Mouse (Mus musculus): ENCODE results near the gene Ssc4d. TPM values are rescaled to one million over a fixed set of nuclear protein-coding genes. Genes with fewer than 3 reads are reported as not detected.

Gene Ssc4d
- polyA plus RNA-seq, 1 experiment from 2014 or later, result 2.5 TPM

DNA sequence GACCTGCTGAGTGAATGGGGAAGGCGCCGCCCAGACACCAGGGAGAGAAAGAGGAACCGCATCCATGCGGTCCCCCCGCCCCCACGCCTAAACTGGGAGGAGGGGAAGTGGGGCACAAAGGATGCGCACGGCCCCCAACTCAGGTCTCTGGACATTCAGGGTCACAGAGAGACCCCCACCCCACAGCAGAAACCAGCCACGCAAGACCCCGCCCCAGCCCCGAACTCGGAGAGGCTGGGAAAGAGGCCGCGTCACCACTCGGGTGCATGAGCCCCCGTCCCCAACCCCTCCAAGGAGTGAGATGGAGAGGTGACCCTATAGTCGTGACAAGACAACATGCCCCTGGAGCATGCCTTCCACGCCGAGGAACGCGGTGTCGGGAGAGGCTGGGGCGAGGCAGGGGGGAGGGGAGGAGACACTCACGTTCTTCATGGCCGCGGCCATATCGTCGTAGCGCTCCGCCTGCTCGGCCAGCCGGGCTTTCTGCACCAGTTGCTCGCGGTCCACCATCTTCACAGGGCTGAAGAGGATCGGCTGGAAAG lies 40.4 kb downstream of the Ssc4d start:
- ATAC-seq, result peak; percentile 78
- Histone ChIP-seq H3K27ac (peak overlapping the region; percentile 99), H3K27me3 (replicated peaks) (no peaks in the 10 kb centered on the region), H3K4me3 (replicated peaks) (peak overlapping the region; percentile 95), H3K9me3 (no peaks in the 10 kb centered on the region), H3K36me3 (peaks cover 19% of the 10 kb centered on the region; the same call in 1 of the 2 replicates), H3K4me2 (replicated peaks) (peak overlapping the region; percentile 55), H3K9ac (peak overlapping the region; percentile 87), H3K4me1 (replicated peaks) (peaks cover 13% of the 10 kb centered on the region; the same call in 1 of the 2 replicates)
- under 1% methylated on average over 35 of the region's 35 CpGs for WGBS

DNA sequence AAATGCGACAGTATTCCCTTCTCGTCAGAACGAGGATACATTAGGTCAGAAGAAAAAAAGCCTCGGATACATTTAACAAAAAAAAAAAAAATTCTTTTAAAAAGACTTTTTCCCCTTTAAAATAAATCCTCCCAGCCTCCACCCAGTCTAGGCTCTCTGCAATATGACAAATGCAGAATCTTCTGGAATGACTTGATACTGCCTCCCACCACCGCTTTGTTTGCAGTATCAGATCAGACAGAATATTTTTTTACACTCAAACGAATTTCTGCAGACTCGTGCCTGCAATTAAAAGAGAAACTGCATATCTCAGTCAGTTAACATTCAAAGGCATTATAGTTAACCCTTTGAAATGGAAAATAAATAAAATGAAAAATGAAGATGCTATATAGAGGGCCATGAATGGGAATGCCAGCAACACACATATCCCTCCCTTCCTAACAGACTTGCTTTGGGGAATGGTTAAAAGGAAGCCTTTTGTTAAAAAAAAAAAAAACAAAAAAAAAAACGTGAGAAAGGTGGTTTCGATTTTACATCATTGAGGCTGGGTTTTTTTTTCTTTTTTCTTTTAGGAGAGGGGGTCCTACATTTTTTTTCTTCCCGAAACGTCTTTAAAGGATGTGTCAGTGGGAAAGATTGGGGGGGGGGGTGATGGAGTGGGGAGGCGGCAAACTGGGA lies 41.0 kb downstream of the Ssc4d start:
- peaks cover 19% of the 10 kb centered on the region; the same call in 1 of the 2 replicates for H3K36me3 ChIP-seq
- peak overlapping the region; percentile 95 for H3K4me3 ChIP-seq (replicated peaks)
- WGBS, result 8% methylated on average over 12 of the region's 12 CpGs

DNA sequence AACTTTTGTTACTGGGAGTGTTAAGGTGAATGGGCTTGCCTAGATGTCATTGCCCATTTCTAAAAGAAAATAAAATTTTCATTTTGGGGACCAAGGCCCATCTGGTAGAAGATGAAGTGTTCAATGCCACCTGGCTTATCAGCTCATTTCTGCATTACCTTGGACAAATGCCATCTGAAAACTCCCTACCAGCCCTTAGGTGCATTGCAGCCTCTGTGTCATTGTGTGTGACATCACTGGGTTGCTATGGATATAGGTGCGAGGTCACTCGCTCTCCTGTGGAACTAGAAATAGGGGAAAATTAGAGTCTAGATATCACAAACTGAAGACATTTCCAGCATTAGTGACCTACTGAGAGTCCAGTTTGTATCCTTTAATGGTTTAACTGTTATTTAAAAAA lies 42.0 kb downstream of the Ssc4d start:
- H3K27me3 ChIP-seq (replicated peaks), result no peaks in the 10 kb centered on the region
- WGBS, result 82% methylated on average over 2 of the region's 2 CpGs
- no peak for ATAC-seq
- H3K9me3 ChIP-seq, result no peaks in the 10 kb centered on the region
- H3K27ac ChIP-seq, result no peak overlapping the region
- no peak overlapping the region for H3K9ac ChIP-seq
- 0 out of 2 replicates have a peak overlapping the region, but pooled peaks have one; percentile 22 for H3K4me2 ChIP-seq (replicated peaks)
- peaks cover 25% of the 10 kb centered on the region for H3K36me3 ChIP-seq
- H3K4me3 ChIP-seq (replicated peaks), result no peak overlapping the region
- peaks cover 13% of the 10 kb centered on the region; the same call in 1 of the 2 replicates for H3K4me1 ChIP-seq (replicated peaks)

More for the DNA sequence above, 41.0 kb downstream of the Ssc4d start:
- H3K4me2 ChIP-seq (replicated peaks), result peak overlapping the region; percentile 55
- peak overlapping the region; percentile 87 for H3K9ac ChIP-seq
- ATAC-seq, result no peak
- peak overlapping the region; percentile 99 for H3K27ac ChIP-seq
- no peaks in the 10 kb centered on the region for H3K9me3 ChIP-seq
- H3K4me1 ChIP-seq (replicated peaks), result peaks cover 13% of the 10 kb centered on the region; the same call in 1 of the 2 replicates
- no peaks in the 10 kb centered on the region for H3K27me3 ChIP-seq (replicated peaks)

DNA sequence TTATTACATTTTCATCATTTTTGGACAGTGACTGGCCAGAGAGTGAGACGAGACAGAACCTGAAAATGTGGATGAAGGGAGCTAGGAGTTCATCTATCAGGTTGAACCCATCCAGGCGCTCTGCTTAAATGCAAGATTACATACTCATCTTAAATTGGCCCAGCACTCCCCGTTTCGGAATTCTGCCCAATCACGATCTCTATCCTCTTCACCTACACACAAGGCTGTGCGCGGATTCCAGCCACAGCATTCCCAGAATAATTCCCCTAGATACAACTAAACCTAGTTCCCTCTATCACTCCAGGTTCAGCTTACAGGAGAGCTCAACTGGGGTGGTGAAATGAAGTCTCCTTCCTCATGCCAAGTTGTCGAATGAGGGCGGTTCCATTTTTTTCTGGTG lies 42.8 kb downstream of the Ssc4d start:
- Histone ChIP-seq H3K4me1 (replicated peaks) (peaks cover 13% of the 10 kb centered on the region; the same call in 1 of the 2 replicates), H3K9ac (no peak overlapping the region), H3K27me3 (replicated peaks) (no peaks in the 10 kb centered on the region), H3K36me3 (peaks cover 33% of the 10 kb centered on the region), H3K4me3 (replicated peaks) (no peak overlapping the region), H3K4me2 (replicated peaks) (no peak overlapping the region), H3K9me3 (no peaks in the 10 kb centered on the region), H3K27ac (no peak overlapping the region)
- 86% methylated on average over 9 of the region's 9 CpGs for WGBS
- no peak for ATAC-seq

DNA sequence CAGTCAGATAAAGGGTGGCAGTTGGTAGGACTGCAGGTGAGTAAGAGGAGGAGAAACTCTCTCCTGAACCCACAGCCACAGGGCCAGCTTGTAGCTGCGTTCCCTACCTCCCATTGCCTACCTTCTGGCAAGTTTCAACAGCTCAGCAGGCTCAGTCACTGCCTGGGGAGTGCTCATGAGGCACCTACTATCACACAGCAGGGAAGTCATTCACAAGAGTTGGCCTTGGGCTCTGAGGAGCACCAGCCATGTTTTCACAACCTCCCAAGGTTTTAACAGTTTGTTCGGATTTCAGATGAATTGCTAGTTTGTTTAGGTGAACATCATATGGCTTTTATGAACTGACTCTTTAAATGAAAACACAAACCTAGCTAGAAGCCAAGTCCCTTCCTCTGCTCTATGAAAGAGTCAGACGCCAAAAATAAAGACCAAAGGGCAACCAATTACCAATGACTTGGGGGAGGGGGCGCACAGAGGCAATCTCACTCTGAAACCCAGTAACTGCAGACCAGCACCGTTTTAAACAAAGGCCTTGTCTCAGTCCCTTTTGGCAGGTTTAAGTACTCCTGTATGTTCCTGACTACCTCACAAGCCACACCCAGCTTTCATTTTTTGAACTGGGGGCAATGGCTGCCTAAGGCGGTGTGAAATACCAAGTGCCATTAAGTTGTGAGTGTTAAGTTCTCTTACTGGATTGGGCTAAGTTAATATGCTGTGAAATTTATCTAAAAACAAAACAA lies 44.5 kb downstream of the Ssc4d start:
- no peak for ATAC-seq

DNA sequence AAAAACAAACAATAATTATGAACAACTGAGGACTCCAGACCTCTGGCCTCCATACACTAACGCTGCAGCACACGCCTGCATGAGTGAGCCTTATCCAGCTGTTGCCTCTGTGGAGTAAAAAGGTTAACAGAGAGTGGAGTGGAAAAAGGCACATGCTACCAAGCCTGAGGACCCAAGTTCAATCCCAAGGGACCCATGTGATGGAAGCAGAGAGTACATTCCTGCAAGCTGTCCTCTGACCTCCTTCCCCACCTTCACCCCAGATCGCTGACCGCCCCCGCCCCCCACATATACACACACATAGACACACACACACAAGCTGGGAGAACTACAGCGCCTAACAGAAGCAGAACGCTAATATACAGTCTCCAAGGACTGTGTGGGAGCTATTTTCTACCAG lies 50.4 kb downstream of the Ssc4d start:
- ATAC-seq, result no peak
- Histone ChIP-seq H3K4me2 (replicated peaks) (no peak overlapping the region), H3K4me3 (replicated peaks) (no peak overlapping the region), H3K27me3 (replicated peaks) (no peaks in the 10 kb centered on the region), H3K27ac (no peak overlapping the region), H3K4me1 (replicated peaks) (no peaks in the 10 kb centered on the region), H3K9me3 (no peaks in the 10 kb centered on the region), H3K36me3 (peaks cover 52% of the 10 kb centered on the region), H3K9ac (no peak overlapping the region)
- WGBS, result 91% methylated on average over 7 of the region's 7 CpGs

More for the DNA sequence above, 44.5 kb downstream of the Ssc4d start:
- Histone ChIP-seq H3K4me1 (replicated peaks) (peaks cover 8% of the 10 kb centered on the region; the same call in 1 of the 2 replicates), H3K4me2 (replicated peaks) (no peak overlapping the region), H3K27me3 (replicated peaks) (no peaks in the 10 kb centered on the region), H3K27ac (no peak overlapping the region), H3K9me3 (no peaks in the 10 kb centered on the region), H3K4me3 (replicated peaks) (no peak overlapping the region), H3K9ac (no peak overlapping the region), H3K36me3 (peaks cover 38% of the 10 kb centered on the region)
- WGBS, result 82% methylated on average over 6 of the region's 6 CpGs

DNA sequence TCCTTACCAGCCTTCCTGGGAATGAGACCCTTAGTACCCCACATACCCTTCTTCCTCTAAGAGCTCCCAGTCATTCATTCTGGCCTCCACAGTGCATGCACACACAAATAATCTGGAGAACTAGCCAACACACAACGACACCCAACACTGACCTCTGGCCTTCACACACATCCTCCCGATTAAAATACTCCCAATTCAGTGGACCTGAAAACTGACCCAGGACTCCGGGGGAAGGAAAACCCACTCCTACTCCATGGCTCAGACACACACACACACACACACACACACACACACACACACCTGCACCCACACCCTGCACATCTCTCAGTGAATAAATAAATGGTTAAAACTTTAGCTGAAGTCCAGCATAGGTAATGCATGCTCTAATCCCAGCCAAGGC lies 54.4 kb downstream of the Ssc4d start:
- WGBS, result 90% methylated on average over 3 of the region's 3 CpGs
- Histone ChIP-seq H3K36me3 (peaks cover 42% of the 10 kb centered on the region), H3K9ac (no peak overlapping the region), H3K27me3 (replicated peaks) (no peaks in the 10 kb centered on the region), H3K4me2 (replicated peaks) (no peak overlapping the region), H3K27ac (no peak overlapping the region), H3K4me1 (replicated peaks) (0 out of 2 replicates have a peak, but pooled peaks cover 6% of the 10 kb centered on the region), H3K4me3 (replicated peaks) (no peak overlapping the region), H3K9me3 (no peaks in the 10 kb centered on the region)
- no peak for ATAC-seq

DNA sequence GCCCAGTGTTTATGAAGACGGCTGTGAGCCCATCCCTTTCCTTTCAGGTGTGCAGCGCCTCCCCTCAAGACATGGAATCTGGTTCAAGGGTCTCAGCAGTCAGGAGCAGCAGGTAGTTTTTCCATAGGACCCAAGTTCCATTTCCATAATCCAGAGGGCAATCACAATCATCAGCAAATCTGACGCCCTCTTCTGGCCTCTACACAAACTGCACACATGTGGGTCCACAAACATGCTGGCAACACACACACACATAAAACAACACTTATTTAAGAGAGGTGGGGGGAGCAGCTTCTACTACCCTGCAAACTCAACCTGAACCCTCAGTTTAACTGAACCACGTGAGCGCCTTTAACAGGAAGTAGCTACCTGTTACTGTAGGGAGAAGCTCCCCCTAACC lies 55.7 kb downstream of the Ssc4d start:
- H3K4me3 ChIP-seq (replicated peaks), result no peak overlapping the region
- no peaks in the 10 kb centered on the region for H3K27me3 ChIP-seq (replicated peaks)
- H3K4me2 ChIP-seq (replicated peaks), result no peak overlapping the region
- ATAC-seq, result no peak
- no peak overlapping the region for H3K27ac ChIP-seq
- H3K9me3 ChIP-seq, result no peaks in the 10 kb centered on the region
- H3K9ac ChIP-seq, result no peak overlapping the region
- H3K36me3 ChIP-seq, result peaks cover 39% of the 10 kb centered on the region
- H3K4me1 ChIP-seq (replicated peaks), result 0 out of 2 replicates have a peak, but pooled peaks cover 6% of the 10 kb centered on the region
- 93% methylated on average over 5 of the region's 5 CpGs for WGBS

DNA sequence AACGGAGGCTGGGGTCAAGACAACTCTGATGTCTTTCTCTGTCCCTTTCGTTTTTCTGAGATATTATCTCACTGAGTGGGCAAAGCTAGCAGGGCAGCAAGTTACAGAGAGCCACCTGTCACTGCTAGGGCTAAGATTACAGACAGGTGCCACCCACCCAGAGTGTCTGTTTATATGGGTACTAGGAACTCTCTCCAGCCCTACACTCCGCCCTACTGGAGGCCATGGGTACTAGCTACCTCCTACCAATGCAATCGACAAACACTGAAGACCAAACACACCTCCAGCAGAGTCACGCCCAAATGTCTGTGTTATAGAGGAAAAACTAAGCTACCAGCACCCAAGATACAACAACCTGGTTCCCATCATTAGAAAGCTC lies 56.3 kb downstream of the Ssc4d start:
- no peak for ATAC-seq
- Histone ChIP-seq H3K4me2 (replicated peaks) (no peak overlapping the region), H3K27ac (no peak overlapping the region), H3K9me3 (no peaks in the 10 kb centered on the region), H3K4me1 (replicated peaks) (0 out of 2 replicates have a peak, but pooled peaks cover 6% of the 10 kb centered on the region), H3K9ac (no peak overlapping the region), H3K27me3 (replicated peaks) (no peaks in the 10 kb centered on the region), H3K4me3 (replicated peaks) (no peak overlapping the region), H3K36me3 (peaks cover 39% of the 10 kb centered on the region)
- WGBS, result 89% methylated on average over 5 of the region's 5 CpGs

DNA sequence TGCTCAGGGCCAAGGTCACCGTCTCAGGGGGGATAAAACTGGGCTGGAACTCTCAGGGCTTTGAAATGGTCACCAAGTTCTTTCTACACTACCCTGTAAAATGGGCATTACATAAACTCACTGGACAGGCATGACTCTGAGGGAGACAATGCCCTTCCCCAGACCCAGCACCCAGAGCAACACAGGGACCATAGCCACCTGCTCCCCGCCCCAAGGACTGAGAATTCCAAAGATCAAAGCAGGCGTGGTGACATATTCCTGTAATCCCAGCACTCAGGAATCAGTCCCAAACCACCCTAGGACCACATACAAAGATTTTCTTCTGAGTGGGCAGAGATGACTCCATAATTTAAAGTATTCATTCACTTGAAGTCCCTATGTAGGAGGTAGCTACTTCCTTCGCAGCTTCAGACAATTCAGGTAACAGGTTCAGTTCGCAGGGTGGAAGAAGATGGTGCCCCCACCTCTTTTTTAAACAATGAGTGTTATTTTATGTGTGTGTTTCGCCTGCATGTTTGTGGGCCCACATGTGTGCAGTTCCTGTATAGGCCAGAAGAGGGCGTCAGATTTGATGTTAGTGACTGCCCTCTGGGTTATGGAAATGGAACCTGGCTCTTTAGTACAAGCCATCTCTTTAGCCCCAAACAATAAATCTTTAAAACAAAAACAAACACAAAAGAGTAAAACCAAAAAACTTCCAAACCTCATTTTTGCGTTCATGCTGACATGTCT lies 56.8 kb downstream of the Ssc4d start:
- ATAC-seq, result no peak
- no peaks in the 10 kb centered on the region for H3K27me3 ChIP-seq (replicated peaks)

DNA sequence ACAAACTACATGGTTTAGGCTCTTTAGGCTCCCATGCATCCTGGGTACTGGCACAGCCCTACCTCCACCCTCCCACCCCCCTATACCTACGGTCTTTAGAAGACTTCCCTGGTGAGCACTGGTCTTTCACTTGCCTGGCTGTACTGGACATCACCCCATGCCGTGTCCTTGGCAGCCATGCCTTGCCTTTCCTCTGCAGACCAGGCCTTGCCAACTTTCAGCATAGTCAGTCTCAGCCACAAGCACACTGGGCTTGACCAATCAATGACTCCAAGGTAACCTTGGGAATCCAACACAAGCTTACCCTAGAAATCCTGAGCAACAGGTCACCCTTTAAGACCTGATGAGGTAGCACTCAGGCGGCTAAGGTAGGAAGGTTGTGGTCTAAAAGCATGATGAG lies 57.7 kb downstream of the Ssc4d start:
- ATAC-seq, result no peak
- H3K9ac ChIP-seq, result no peak overlapping the region
- no peaks in the 10 kb centered on the region for H3K9me3 ChIP-seq
- no peaks in the 10 kb centered on the region for H3K27me3 ChIP-seq (replicated peaks)
- H3K4me2 ChIP-seq (replicated peaks), result no peak overlapping the region
- peaks cover 31% of the 10 kb centered on the region for H3K36me3 ChIP-seq
- no peak overlapping the region for H3K4me3 ChIP-seq (replicated peaks)
- 0 out of 2 replicates have a peak, but pooled peaks cover 6% of the 10 kb centered on the region for H3K4me1 ChIP-seq (replicated peaks)
- H3K27ac ChIP-seq, result no peak overlapping the region
- 84% methylated on average over 3 of the region's 3 CpGs for WGBS

More for the DNA sequence above, 56.8 kb downstream of the Ssc4d start:
- Histone ChIP-seq H3K27ac (no peak overlapping the region), H3K4me3 (replicated peaks) (no peak overlapping the region), H3K36me3 (peaks cover 39% of the 10 kb centered on the region), H3K4me1 (replicated peaks) (0 out of 2 replicates have a peak, but pooled peaks cover 6% of the 10 kb centered on the region), H3K9ac (no peak overlapping the region), H3K4me2 (replicated peaks) (no peak overlapping the region), H3K9me3 (no peaks in the 10 kb centered on the region)
- WGBS, result 92% methylated on average over 8 of the region's 8 CpGs

All from intestine, embryonic 15.5 days (tissue).